Mouse (Mus musculus) ES-Bruce4 (cell line): ENCODE measurements around the gene 1810049J17Rik. TPM values are rescaled to one million over a fixed set of nuclear protein-coding genes. Genes with fewer than 3 reads are reported as not detected.

Experiments
- H3K27ac ChIP-seq: 2 replicates; pipeline ENCODE4 v1.5.1; 2012; ENCODE audit warnings: low read length, inconsistent platforms; ENCODE audit not compliant: insufficient read depth
- H3K27me3 ChIP-seq: 2 replicates; pipeline ENCODE4 v1.6.1; 2012; ENCODE audit warnings: mild to moderate bottlenecking, low read length, inconsistent platforms; ENCODE audit not compliant: control insufficient read depth, poor library complexity, insufficient read depth, severe bottlenecking
- H3K36me3 ChIP-seq: 2 replicates; pipeline ENCODE4 v1.6.1; 2012; ENCODE audit warnings: inconsistent platforms, mild to moderate bottlenecking, low read length, moderate library complexity; ENCODE audit not compliant: control insufficient read depth, poor library complexity, insufficient read depth, severe bottlenecking
- H3K4me1 ChIP-seq: one replicate; pipeline ENCODE4 v1.8.1; 2011; ENCODE audit warnings: low read length; ENCODE audit not compliant: control insufficient read depth, insufficient read depth
- H3K4me3 ChIP-seq: 2 replicates; pipeline ENCODE4 v1.5.1; 2011; ENCODE audit warnings: low read depth, mild to moderate bottlenecking, low read length
- H3K9ac ChIP-seq: 2 replicates; pipeline ENCODE4 v1.6.1; 2012; ENCODE audit warnings: low read depth, mild to moderate bottlenecking, inconsistent platforms; ENCODE audit not compliant: poor library complexity, severe bottlenecking
- H3K9me3 ChIP-seq: replicated peaks from 2 replicates; pipeline ENCODE4 v1.6.1; 2012; ENCODE audit warnings: mild to moderate bottlenecking, low read length, inconsistent platforms; ENCODE audit not compliant: control insufficient read depth, poor library complexity, insufficient read depth, severe bottlenecking
- CTCF ChIP-seq: IDR thresholded peaks from one replicate; pipeline ENCODE4 v1.8.1; 2011; ENCODE audit warnings: low read depth, low read length
- EP300 ChIP-seq: IDR thresholded peaks from 2 replicates; pipeline ENCODE4 v1.6.1; 2011; ENCODE audit warnings: low read depth, low read length; ENCODE audit not compliant: insufficient read depth
- POLR2A ChIP-seq: IDR thresholded peaks from one replicate; pipeline ENCODE4 v1.8.1; 2011; ENCODE audit warnings: low read length; ENCODE audit not compliant: insufficient read depth
- polyA plus RNA-seq: library from polyadenylated mRNA; stranded (reverse); fragments of >200 nt; gene quantifications from 2 replicates; pipeline ENCODE4 v1.2.4, GENCODE M21; 2011; ENCODE audit warnings: low read depth; ENCODE audit not compliant: missing spikeins, insufficient read depth, insufficient read length

Gene 1810049J17Rik
- polyA plus RNA-seq, 1 experiment: not detected

GRCm38 (mm10) chr15:12317290-12317689 lies 4.4 kb downstream of the 1810049J17Rik start:
- Histone ChIP-seq H3K36me3 (no peaks in the 10 kb centered on the region), H3K9me3 (no peaks in the 10 kb centered on the region), H3K4me3 (no peak overlapping the region), H3K9ac (no peak overlapping the region), H3K27ac (no peak overlapping the region), H3K27me3 (no peaks in the 10 kb centered on the region), H3K4me1 (peaks cover 3% of the 10 kb centered on the region)
- no peak for TF ChIP-seq CTCF
- TF ChIP-seq EP300: no peak
- no peak for TF ChIP-seq POLR2A

GRCm38 (mm10) chr15:12315996-12316395 lies 5.7 kb downstream of the 1810049J17Rik start:
- no peaks in the 10 kb centered on the region for H3K27me3 ChIP-seq
- no peaks in the 10 kb centered on the region for H3K9me3 ChIP-seq
- no peaks in the 10 kb centered on the region for H3K36me3 ChIP-seq
- no peak overlapping the region for H3K4me3 ChIP-seq
- H3K9ac ChIP-seq: no peak overlapping the region
- TF ChIP-seq EP300 (no peak), POLR2A (no peak), CTCF (no peak)
- H3K27ac ChIP-seq: no peak overlapping the region
- peaks cover 5% of the 10 kb centered on the region for H3K4me1 ChIP-seq

- H3K9ac ChIP-seq: no peak overlapping the region
- H3K36me3 ChIP-seq: no peaks in the 10 kb centered on the region
- H3K4me3 ChIP-seq: no peak overlapping the region
- no peaks in the 10 kb centered on the region for H3K27me3 ChIP-seq
- H3K4me1 ChIP-seq: peaks cover 5% of the 10 kb centered on the region
- no peak overlapping the region for H3K27ac ChIP-seq
- no peak for TF ChIP-seq EP300
- TF ChIP-seq POLR2A: no peak
- TF ChIP-seq CTCF: no peak
- no peaks in the 10 kb centered on the region for H3K9me3 ChIP-seq
Observed at GRCm38 (mm10) chr15:12314584-12314983, 7.1 kb downstream of the 1810049J17Rik start.

- TF ChIP-seq EP300: peak; percentile 87
- TF ChIP-seq POLR2A: no peak
- Histone ChIP-seq H3K4me1 (peaks cover 5% of the 10 kb centered on the region), H3K9me3 (no peaks in the 10 kb centered on the region), H3K27me3 (no peaks in the 10 kb centered on the region), H3K9ac (no peak overlapping the region), H3K36me3 (no peaks in the 10 kb centered on the region), H3K27ac (no peak overlapping the region), H3K4me3 (no peak overlapping the region)
Observed at GRCm38 (mm10) chr15:12313255-12313654, 8.4 kb downstream of the 1810049J17Rik start.

- H3K4me3 ChIP-seq: no peak overlapping the region
Observed at GRCm38 (mm10) chr15:12311465-12311864, 10.2 kb downstream of the 1810049J17Rik start.

GRCm38 (mm10) chr15:12310676-12311075 lies 11.0 kb downstream of the 1810049J17Rik start:
- Histone ChIP-seq H3K4me1 (peaks cover 7% of the 10 kb centered on the region), H3K4me3 (no peak overlapping the region), H3K27ac (no peak overlapping the region), H3K36me3 (no peaks in the 10 kb centered on the region), H3K9me3 (no peaks in the 10 kb centered on the region), H3K9ac (no peak overlapping the region), H3K27me3 (no peaks in the 10 kb centered on the region)
- no peak for TF ChIP-seq POLR2A
- TF ChIP-seq EP300: no peak
- no peak for TF ChIP-seq CTCF

More at GRCm38 (mm10) chr15:12311465-12311864, 10.2 kb downstream of the 1810049J17Rik start:
- Histone ChIP-seq H3K4me1 (peaks cover 5% of the 10 kb centered on the region), H3K27me3 (no peaks in the 10 kb centered on the region), H3K9ac (no peak overlapping the region), H3K36me3 (no peaks in the 10 kb centered on the region), H3K9me3 (no peaks in the 10 kb centered on the region), H3K27ac (no peak overlapping the region)
- TF ChIP-seq POLR2A: no peak
- no peak for TF ChIP-seq EP300
- no peak for TF ChIP-seq CTCF
